Mouse (Mus musculus) hindbrain, embryonic 16.5 days (tissue): ENCODE results near the gene Lrrc10b. TPM values are rescaled to one million over a fixed set of nuclear protein-coding genes. Genes with fewer than 3 reads are reported as not detected.

Experiments
- ATAC-seq: fragments of 200-750 bp; cut with Nextera tagmentation; 2 replicates; pipeline ENCODE4 v1.8.0; 2017; ENCODE audit warnings: moderate TSS enrichment, moderate library complexity
- H3K27ac ChIP-seq: fragments of 300-500 bp; sonication (generic); 2 replicates; pipeline ENCODE4 v1.5.1; 2014; ENCODE audit warnings: low read depth, mild to moderate bottlenecking, control low read depth, low read length, moderate library complexity
- H3K27me3 ChIP-seq: fragments of 300-500 bp; sonication (generic); replicated peaks from 2 replicates; pipeline ENCODE4 v1.6.1; 2014; ENCODE audit warnings: low read length; ENCODE audit not compliant: control insufficient read depth, insufficient read depth
- H3K36me3 ChIP-seq: fragments of 300-500 bp; sonication (generic); 2 replicates; pipeline ENCODE4 v1.6.1; 2014; ENCODE audit warnings: mild to moderate bottlenecking, low read length, moderate library complexity, mixed read lengths; ENCODE audit not compliant: control insufficient read depth, insufficient read depth
- H3K4me1 ChIP-seq: fragments of 300-500 bp; sonication (generic); 2 replicates; pipeline ENCODE4 v1.6.1; 2014; ENCODE audit warnings: low read depth, low read length; ENCODE audit not compliant: control insufficient read depth, insufficient read depth
- H3K4me2 ChIP-seq: fragments of 300-500 bp; sonication (generic); 2 replicates; pipeline ENCODE4 v1.6.1; 2014; ENCODE audit warnings: mild to moderate bottlenecking, low read length, control low read depth, moderate library complexity
- H3K4me3 ChIP-seq: fragments of 300-500 bp; sonication (generic); 2 replicates; pipeline ENCODE4 v1.5.1; 2014; ENCODE audit warnings: mild to moderate bottlenecking, low read length, control low read depth, moderate library complexity
- H3K9ac ChIP-seq: fragments of 300-500 bp; sonication (generic); 2 replicates; pipeline ENCODE4 v1.6.1; 2014; ENCODE audit warnings: low read depth, mild to moderate bottlenecking, control low read depth, low read length, moderate library complexity
- H3K9me3 ChIP-seq: fragments of 300-500 bp; sonication (generic); 2 replicates; pipeline ENCODE4 v1.6.1; 2014; ENCODE audit warnings: mild to moderate bottlenecking, low read length, moderate library complexity; ENCODE audit not compliant: control insufficient read depth
- WGBS: fragments of 180-500 bp; shearing (Covaris S2); extraction: QIAGEN DNeasy Blood & Tissue Kit; methylation state at CpG from one replicate; pipeline ENCODE4 v1.1.7; 2014; 5-methylcytosine and 5-hydroxymethylcytosine counted together
- polyA plus RNA-seq: library from polyadenylated mRNA; unstranded; fragments of >200 nt; fragmentation: Nextera tagmentation; extraction: Ambion mirVana; gene quantifications from 2 replicates; pipeline ENCODE4 v1.2.1, GENCODE M21; 2015

The Lrrc10b gene
- polyA plus RNA-seq = 0.97 and 1.3 TPM in 2 replicates

GRCm38 (mm10) chr19:10456752-10457483 is at the start of gene Lrrc10b:
Gene Lrrc10b (minus strand): TSS chr19:10457473.
- Histone ChIP-seq H3K9me3 (no peaks in the 10 kb centered on the region), H3K4me1 (peaks cover 12% of the 10 kb centered on the region), H3K4me2 (peak within 1 kb of the TSS; percentile 91), H3K4me3 (peak within 1 kb of the TSS; percentile 59), H3K9ac (peak within 1 kb of the TSS; percentile 67), H3K36me3 (no peaks in the 10 kb centered on the region), H3K27ac (peak within 1 kb of the TSS; percentile 75), H3K27me3 (peaks cover 38% of the 10 kb centered on the region)
- ATAC-seq = peak; percentile 75
- WGBS = under 1% methylated on average over 90 of the region's 96 CpGs

- WGBS = 6% methylated on average over 4 of the region's 4 CpGs
- H3K27me3 ChIP-seq = no peaks in the 10 kb centered on the region
- no peaks in the 10 kb centered on the region for H3K9me3 ChIP-seq
- H3K4me2 ChIP-seq = no peak overlapping the region
- H3K4me1 ChIP-seq = no peaks in the 10 kb centered on the region
- H3K9ac ChIP-seq = no peak overlapping the region
- ATAC-seq = peak; percentile 85
- no peak overlapping the region for H3K27ac ChIP-seq
- no peak overlapping the region for H3K4me3 ChIP-seq
- H3K36me3 ChIP-seq = peaks cover 7% of the 10 kb centered on the region
Observed at GRCm38 (mm10) chr19:10502571-10502970, 45.3 kb upstream of the Lrrc10b start.

GRCm38 (mm10) chr19:10500581-10500980 is 43.3 kb upstream of the Lrrc10b start:
- Histone ChIP-seq H3K9ac (no peak overlapping the region), H3K36me3 (peaks cover 4% of the 10 kb centered on the region), H3K27ac (no peak overlapping the region), H3K4me3 (no peak overlapping the region), H3K27me3 (no peaks in the 10 kb centered on the region), H3K4me1 (peaks cover 2% of the 10 kb centered on the region; the same call in 1 of the 2 replicates), H3K4me2 (no peak overlapping the region), H3K9me3 (no peaks in the 10 kb centered on the region)
- 94% methylated on average over 8 of the region's 8 CpGs for WGBS
- ATAC-seq = no peak

GRCm38 (mm10) chr19:10497512-10498160 is 40.4 kb upstream of the Lrrc10b start:
- H3K4me1 ChIP-seq = peaks cover 2% of the 10 kb centered on the region; the same call in 1 of the 2 replicates
- no peak overlapping the region for H3K4me3 ChIP-seq
- WGBS = 52% methylated on average over 8 of the region's 8 CpGs
- no peak overlapping the region for H3K4me2 ChIP-seq
- no peaks in the 10 kb centered on the region for H3K27me3 ChIP-seq
- H3K9me3 ChIP-seq = no peaks in the 10 kb centered on the region
- peaks cover 4% of the 10 kb centered on the region for H3K36me3 ChIP-seq
- no peak overlapping the region for H3K9ac ChIP-seq
- no peak for ATAC-seq
- H3K27ac ChIP-seq = 0 out of 2 replicates have a peak overlapping the region, but pooled peaks have one; percentile 13

- 0 out of 2 replicates have a peak overlapping the region, but pooled peaks have one; percentile 14 for H3K27ac ChIP-seq
- no peak overlapping the region for H3K4me2 ChIP-seq
- H3K9me3 ChIP-seq = no peaks in the 10 kb centered on the region
- no peaks in the 10 kb centered on the region for H3K27me3 ChIP-seq
- 59% methylated on average over 2 of the region's 2 CpGs for WGBS
- no peak for ATAC-seq
- peaks cover 4% of the 10 kb centered on the region for H3K36me3 ChIP-seq
- peaks cover 2% of the 10 kb centered on the region; the same call in 1 of the 2 replicates for H3K4me1 ChIP-seq
- no peak overlapping the region for H3K9ac ChIP-seq
- H3K4me3 ChIP-seq = no peak overlapping the region
Observed at GRCm38 (mm10) chr19:10496976-10497375, 39.7 kb upstream of the Lrrc10b start.

GRCm38 (mm10) chr19:10495670-10496069 is 38.4 kb upstream of the Lrrc10b start:
- no peaks in the 10 kb centered on the region for H3K9me3 ChIP-seq
- 92% methylated on average over 1 of the region's 1 CpGs for WGBS
- no peak overlapping the region for H3K4me2 ChIP-seq
- H3K9ac ChIP-seq = no peak overlapping the region
- H3K36me3 ChIP-seq = no peaks in the 10 kb centered on the region; the same call in 1 of the 2 replicates
- no peak for ATAC-seq
- H3K27me3 ChIP-seq = no peaks in the 10 kb centered on the region
- H3K4me1 ChIP-seq = peaks cover 2% of the 10 kb centered on the region; the same call in 1 of the 2 replicates
- H3K4me3 ChIP-seq = no peak overlapping the region
- H3K27ac ChIP-seq = no peak overlapping the region

GRCm38 (mm10) chr19:10486264-10486738 is 29.0 kb upstream of the Lrrc10b start:
- ATAC-seq = peak; percentile 88
- Histone ChIP-seq H3K4me3 (no peak overlapping the region), H3K9me3 (no peaks in the 10 kb centered on the region), H3K27ac (no peak overlapping the region), H3K36me3 (no peaks in the 10 kb centered on the region), H3K27me3 (no peaks in the 10 kb centered on the region), H3K9ac (no peak overlapping the region), H3K4me1 (0 out of 2 replicates have a peak, but pooled peaks cover 3% of the 10 kb centered on the region), H3K4me2 (no peak overlapping the region)
- WGBS = 25% methylated on average over 9 of the region's 9 CpGs

GRCm38 (mm10) chr19:10482703-10483102 is 25.4 kb upstream of the Lrrc10b start, which contains the start of gene Ppp1r32:
Gene Ppp1r32 (minus strand): TSS chr19:10482928.
- Histone ChIP-seq H3K4me1 (0 out of 2 replicates have a peak, but pooled peaks cover 3% of the 10 kb centered on the region), H3K9me3 (no peaks in the 10 kb centered on the region), H3K4me2 (no peak within 1 kb of the TSS; the same call in 1 of the 2 replicates), H3K27ac (no peak within 1 kb of the TSS), H3K9ac (no peak within 1 kb of the TSS), H3K4me3 (no peak within 1 kb of the TSS), H3K27me3 (no peaks in the 10 kb centered on the region), H3K36me3 (no peaks in the 10 kb centered on the region)
- ATAC-seq = peak; percentile 79
- WGBS = 20% methylated on average over 6 of the region's 6 CpGs

GRCm38 (mm10) chr19:10479541-10479940 is 22.3 kb upstream of the Lrrc10b start:
- Histone ChIP-seq H3K4me3 (no peak overlapping the region), H3K27me3 (no peaks in the 10 kb centered on the region), H3K27ac (no peak overlapping the region), H3K9me3 (no peaks in the 10 kb centered on the region), H3K36me3 (no peaks in the 10 kb centered on the region), H3K9ac (no peak overlapping the region), H3K4me2 (no peak overlapping the region), H3K4me1 (0 out of 2 replicates have a peak, but pooled peaks cover 3% of the 10 kb centered on the region)
- ATAC-seq = no peak
- WGBS = 79% methylated on average over 4 of the region's 4 CpGs
